Mouse (Mus musculus): Measurements from ENCODE around the gene Arglu1.

Arglu1 gene

DNA sequence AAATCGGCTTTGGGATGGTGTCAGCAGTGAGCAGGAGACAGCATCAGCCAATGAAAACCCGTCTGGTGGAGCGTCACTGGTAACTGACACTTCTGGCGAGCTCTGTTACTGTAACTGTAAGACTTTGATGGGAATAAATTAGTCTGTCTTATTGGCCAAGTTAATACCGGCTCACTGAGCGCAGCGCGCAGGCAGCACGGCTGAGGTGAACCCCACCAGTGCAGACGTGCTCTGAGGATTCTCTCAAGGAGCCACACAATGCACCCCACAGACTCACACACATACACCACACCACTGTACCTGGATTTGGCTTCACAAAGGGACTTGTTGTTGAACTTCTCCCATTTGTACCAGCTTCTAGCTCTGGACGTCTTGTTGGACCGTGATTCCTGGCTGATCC, 68.3 kb downstream of the Arglu1 start:
- DNase-seq (ENCODE audit: extremely low read depth, low read depth) = no peak

DNA sequence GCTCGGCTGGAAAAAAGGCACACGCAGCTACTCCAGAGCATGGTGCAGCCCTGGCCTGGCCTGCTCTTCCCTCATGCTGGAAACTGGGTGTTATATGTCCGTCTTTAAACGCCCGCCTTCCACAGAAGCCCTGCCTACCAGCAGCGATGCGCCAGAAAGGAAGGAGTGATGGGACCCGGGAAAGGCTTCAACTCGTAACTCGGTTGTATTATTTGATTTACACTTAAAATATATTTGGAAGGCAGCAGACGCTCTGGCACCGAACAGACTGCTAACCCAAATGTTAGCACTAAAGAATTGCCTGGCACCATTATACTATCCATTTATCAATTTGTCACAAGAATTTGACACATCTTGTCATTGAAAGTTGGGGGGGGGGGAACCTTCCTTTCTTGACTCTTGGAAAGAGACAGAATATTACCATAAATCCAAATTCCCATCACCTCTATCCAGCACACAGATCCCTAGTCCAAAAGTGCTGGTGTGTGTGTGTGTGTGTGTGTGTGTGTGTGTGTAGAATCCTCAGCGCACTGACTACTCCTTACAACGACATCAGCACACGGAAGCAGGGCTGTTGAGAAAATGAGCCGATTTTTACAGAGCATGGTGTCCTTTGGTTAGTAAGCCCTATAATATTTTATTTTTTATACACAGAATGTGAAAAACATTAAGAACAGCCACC, 68.9 kb downstream of the Arglu1 start:
- no peak for DNase-seq (ENCODE audit: extremely low read depth, low read depth)

DNA sequence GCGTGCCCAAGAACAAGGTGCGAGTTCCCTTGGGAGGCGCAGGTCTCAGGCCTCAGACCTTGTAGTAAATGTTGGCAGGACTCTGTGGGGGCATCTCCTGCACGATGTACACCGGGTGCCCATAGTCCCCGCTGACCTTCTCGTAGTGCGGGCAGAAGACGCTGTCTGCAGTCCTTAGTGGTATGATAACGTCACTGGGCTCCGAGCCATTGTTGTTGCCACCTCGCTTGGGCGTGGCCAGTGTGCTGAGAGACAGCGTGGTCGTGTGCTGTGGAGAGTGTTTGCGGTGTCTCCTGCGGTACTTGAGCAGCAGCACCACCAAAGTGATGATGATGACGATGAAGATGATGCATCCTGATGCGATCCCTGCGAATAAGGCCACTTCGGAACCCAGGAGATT, 69.8 kb downstream of the Arglu1 start:
- DNase-seq (ENCODE audit: extremely low read depth, low read depth) = no peak

DNA sequence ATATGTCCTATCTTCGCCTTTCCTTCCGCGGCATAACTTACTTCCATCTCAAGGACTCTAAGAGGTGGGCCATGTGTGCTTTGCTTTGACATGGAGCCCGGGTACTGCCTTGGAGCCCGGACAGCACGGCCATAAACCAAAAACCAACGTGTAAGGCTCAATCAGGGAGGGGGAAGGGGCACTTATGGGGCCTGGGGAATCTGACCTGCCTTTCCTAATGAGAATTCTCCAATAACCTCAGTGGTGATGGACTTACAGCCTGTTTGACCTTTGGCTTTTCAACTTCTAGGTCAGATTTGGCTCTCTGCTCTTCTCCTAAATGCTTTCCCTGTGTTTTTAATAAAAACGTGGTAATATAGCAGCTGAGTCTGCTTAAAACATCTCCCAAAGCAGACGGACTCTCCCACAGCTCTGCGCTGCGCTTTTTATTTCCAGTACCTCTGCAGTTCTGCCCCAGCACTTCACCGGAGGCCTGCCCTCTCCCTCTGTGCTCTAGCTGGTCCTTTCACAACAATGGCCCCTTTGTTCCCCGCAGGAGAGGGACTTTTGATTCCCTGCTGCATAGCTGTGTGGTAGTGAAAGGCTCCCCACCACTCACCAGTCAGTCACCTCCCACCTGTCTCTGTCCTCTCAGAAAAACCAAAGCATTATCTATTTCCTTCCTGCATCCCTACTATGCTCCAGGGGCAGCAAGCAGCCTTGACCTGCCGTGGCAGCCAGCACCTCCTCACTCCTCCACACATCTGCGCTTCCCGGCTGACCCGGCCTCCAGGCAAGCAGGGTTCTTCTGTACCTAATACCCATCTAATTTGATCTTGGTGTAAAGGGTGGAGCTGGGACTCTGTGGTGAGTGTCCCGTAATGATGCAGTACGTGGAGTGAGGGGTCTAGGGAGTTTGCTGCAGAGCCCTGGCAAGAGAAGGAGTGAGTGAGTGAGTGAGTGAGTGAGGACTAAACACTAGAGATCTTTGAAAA, 70.8 kb downstream of the Arglu1 start:
- DNase-seq (ENCODE audit: extremely low read depth, low read depth) = no peak

Measured in MEL-GATA-1-ER (cell line).